Mouse (Mus musculus): ENCODE measurements around the gene Bclaf1.

Bclaf1 gene

GRCm38 (mm10) chr10:20317466-20317865 lies 5.2 kb downstream of the Bclaf1 start:
- DNase-seq: no peak

GRCm38 (mm10) chr10:20326226-20326625 lies 14.0 kb downstream of the Bclaf1 start:
- no peak for DNase-seq

GRCm38 (mm10) chr10:20331262-20331661 lies 19.0 kb downstream of the Bclaf1 start:
- DNase-seq: no peak

GRCm38 (mm10) chr10:20337872-20338271 lies 25.6 kb downstream of the Bclaf1 start:
- DNase-seq: no peak

- DNase-seq: no peak
Measured at GRCm38 (mm10) chr10:20345736-20346135, 33.5 kb downstream of the Bclaf1 start.

GRCm38 (mm10) chr10:20347285-20348214 lies 35.3 kb downstream of the Bclaf1 start, which contains the start of gene Mtfr2:
Gene Mtfr2, plus strand, starts transcription at chr10:20347770.
- peak; percentile 92 to 94 for DNase-seq

GRCm38 (mm10) chr10:20348894-20349293 lies 36.6 kb downstream of the Bclaf1 start:
- DNase-seq: no peak

- no peak for DNase-seq
Measured at GRCm38 (mm10) chr10:20361542-20362449, 49.5 kb downstream of the Bclaf1 start.

- no peak for DNase-seq
Measured at GRCm38 (mm10) chr10:20362450-20363118, 50.3 kb downstream of the Bclaf1 start.

- DNase-seq: no peak
Measured at GRCm38 (mm10) chr10:20372046-20372445, 59.8 kb downstream of the Bclaf1 start.

- no peak for DNase-seq
Measured at GRCm38 (mm10) chr10:20377621-20378020, 65.4 kb downstream of the Bclaf1 start.

GRCm38 (mm10) chr10:20379071-20379735 lies 66.9 kb downstream of the Bclaf1 start:
- no peak for DNase-seq

GRCm38 (mm10) chr10:20380798-20381197 lies 68.5 kb downstream of the Bclaf1 start:
- DNase-seq: peak in 1 of 2 experiments; percentile 12

GRCm38 (mm10) chr10:20381352-20381751 lies 69.1 kb downstream of the Bclaf1 start:
- DNase-seq: no peak

GRCm38 (mm10) chr10:20382807-20383419 lies 70.6 kb downstream of the Bclaf1 start:
- DNase-seq: no peak

- no peak for DNase-seq
Measured at GRCm38 (mm10) chr10:20390568-20390967, 78.3 kb downstream of the Bclaf1 start.
